Mouse (Mus musculus) cortical plate, adult 2 months (tissue): ENCODE measurements around the gene Surf4. TPM values are rescaled to one million over a fixed set of nuclear protein-coding genes. Genes with fewer than 3 reads are reported as not detected.

Source experiments
- H3K27ac ChIP-seq: fragments of 200-500 bp; 2 replicates; pipeline ENCODE4 v1.5.1; 2012; ENCODE audit warnings: low read length, control low read depth, inconsistent platforms; ENCODE audit not compliant: insufficient read depth
- H3K4me1 ChIP-seq: fragments of 200-500 bp; 2 replicates; pipeline ENCODE4 v1.6.1; 2011; ENCODE audit warnings: low read length; ENCODE audit not compliant: control insufficient read depth, insufficient read depth
- H3K4me3 ChIP-seq: fragments of 200-500 bp; 2 replicates; pipeline ENCODE4 v1.5.1; 2011; ENCODE audit warnings: mild to moderate bottlenecking, low read length, control low read depth; ENCODE audit not compliant: insufficient read depth
- CTCF ChIP-seq: fragments of 200-500 bp; IDR thresholded peaks from 2 replicates; pipeline ENCODE4 v1.5.1; 2011; ENCODE audit warnings: mild to moderate bottlenecking, control low read depth, low read length; ENCODE audit not compliant: insufficient read depth; ENCODE audit errors: extremely low read depth
- POLR2A ChIP-seq: fragments of 200-500 bp; IDR thresholded peaks from 2 replicates; pipeline ENCODE4 v1.6.1; 2011; ENCODE audit warnings: mild to moderate bottlenecking, low read length, control low read depth; ENCODE audit not compliant: insufficient read depth; ENCODE audit errors: extremely low read depth
- polyA plus RNA-seq: library from polyadenylated mRNA; depleted of rRNA; stranded (reverse); fragments of >200 nt; gene quantifications from 2 replicates; pipeline ENCODE4 v1.2.3, GENCODE M21; 2012

The Surf4 gene
- polyA plus RNA-seq, 1 experiment = 58.4 TPM

- H3K4me3 ChIP-seq = no peak overlapping the region
- no peak for TF ChIP-seq POLR2A
- TF ChIP-seq CTCF = no peak
Observed at GRCm38 (mm10) chr2:26956811-26957487, 23.2 kb upstream of the Surf4 start.

GRCm38 (mm10) chr2:26954735-26955395, 21.1 kb upstream of the Surf4 start:
- no peak overlapping the region for H3K27ac ChIP-seq
- no peaks in the 10 kb centered on the region for H3K4me1 ChIP-seq
- TF ChIP-seq POLR2A (no peak), CTCF (no peak)
- no peak overlapping the region for H3K4me3 ChIP-seq

More at GRCm38 (mm10) chr2:26956811-26957487, 23.2 kb upstream of the Surf4 start:
- Histone ChIP-seq H3K27ac (no peak overlapping the region), H3K4me1 (peaks cover 6% of the 10 kb centered on the region; the same call in 1 of the 2 replicates)

GRCm38 (mm10) chr2:26952866-26953265, 19.1 kb upstream of the Surf4 start:
- H3K27ac ChIP-seq = no peak overlapping the region
- H3K4me1 ChIP-seq = no peaks in the 10 kb centered on the region
- no peak overlapping the region for H3K4me3 ChIP-seq
- no peak for TF ChIP-seq CTCF
- TF ChIP-seq POLR2A = no peak

GRCm38 (mm10) chr2:26952193-26952592, 18.5 kb upstream of the Surf4 start:
- H3K4me3 ChIP-seq = no peak overlapping the region
- no peaks in the 10 kb centered on the region for H3K4me1 ChIP-seq
- H3K27ac ChIP-seq = no peak overlapping the region
- no peak for TF ChIP-seq POLR2A
- no peak for TF ChIP-seq CTCF

GRCm38 (mm10) chr2:26951346-26951905, 17.7 kb upstream of the Surf4 start:
- Histone ChIP-seq H3K4me3 (no peak overlapping the region), H3K27ac (no peak overlapping the region)
- TF ChIP-seq CTCF (no peak), POLR2A (no peak)

GRCm38 (mm10) chr2:26950411-26950810, 16.7 kb upstream of the Surf4 start:
- H3K4me3 ChIP-seq = no peak overlapping the region
- TF ChIP-seq CTCF = no peak
- H3K4me1 ChIP-seq = no peaks in the 10 kb centered on the region
- no peak overlapping the region for H3K27ac ChIP-seq

More at GRCm38 (mm10) chr2:26951346-26951905, 17.7 kb upstream of the Surf4 start:
- no peaks in the 10 kb centered on the region for H3K4me1 ChIP-seq

GRCm38 (mm10) chr2:26943253-26943652, 9.5 kb upstream of the Surf4 start:
- Histone ChIP-seq H3K27ac (no peak overlapping the region), H3K4me1 (no peaks in the 10 kb centered on the region), H3K4me3 (no peak overlapping the region)
- TF ChIP-seq POLR2A (no peak), CTCF (no peak)

- TF ChIP-seq CTCF (no peak), POLR2A (no peak)
- Histone ChIP-seq H3K4me1 (no peaks in the 10 kb centered on the region), H3K27ac (no peak overlapping the region)
Observed at GRCm38 (mm10) chr2:26941539-26941938, 7.8 kb upstream of the Surf4 start.

GRCm38 (mm10) chr2:26936425-26936824, 2.7 kb upstream of the Surf4 start:
- TF ChIP-seq CTCF (no peak), POLR2A (no peak)
- H3K4me1 ChIP-seq = 0 out of 2 replicates have a peak, but pooled peaks cover 2% of the 10 kb centered on the region
- no peak overlapping the region for H3K4me3 ChIP-seq
- H3K27ac ChIP-seq = no peak overlapping the region

More at GRCm38 (mm10) chr2:26941539-26941938, 7.8 kb upstream of the Surf4 start:
- no peak overlapping the region for H3K4me3 ChIP-seq

- Histone ChIP-seq H3K27ac (no peak overlapping the region), H3K4me3 (no peak overlapping the region), H3K4me1 (0 out of 2 replicates have a peak, but pooled peaks cover 2% of the 10 kb centered on the region)
- TF ChIP-seq CTCF (no peak), POLR2A (no peak)
Observed at GRCm38 (mm10) chr2:26935286-26935685, 1.6 kb upstream of the Surf4 start.
